Mouse (Mus musculus) gastrocnemius, adult 8-10 months (tissue): ENCODE data around the gene B3gnt2. TPM values are rescaled to one million over a fixed set of nuclear protein-coding genes. Genes with fewer than 3 reads are reported as not detected.

Experiments used
- DNase-seq, 2 experiments: peaks; one replicate each; pipeline ENCODE4 v3.0.0; 2022; ENCODE audit warnings: low spot score in 2 of 2
- total RNA-seq, 4 experiments: library from RNA; stranded (reverse); gene quantifications; 2 replicates each; pipeline ENCODE4 v1.2.4; 2022

Gene B3gnt2
- total RNA-seq, 4 experiments from 2014 or later = 1.0 to 1.7 (median 1.2) TPM

- DNase-seq = no peak
Observed at GRCm38 (mm10) chr11:22815877-22816276, 44.9 kb downstream of the B3gnt2 start.

GRCm38 (mm10) chr11:22815143-22815542 lies 45.6 kb downstream of the B3gnt2 start:
- no peak for DNase-seq

GRCm38 (mm10) chr11:22813921-22814704 lies 46.6 kb downstream of the B3gnt2 start:
- DNase-seq = no peak

- no peak for DNase-seq
Observed at GRCm38 (mm10) chr11:22813427-22813826, 47.3 kb downstream of the B3gnt2 start.

GRCm38 (mm10) chr11:22811413-22811812 lies 49.3 kb downstream of the B3gnt2 start:
- DNase-seq = no peak

- DNase-seq = no peak
Observed at GRCm38 (mm10) chr11:22809465-22810096, 51.2 kb downstream of the B3gnt2 start.

GRCm38 (mm10) chr11:22808040-22808439 lies 52.7 kb downstream of the B3gnt2 start:
- DNase-seq = no peak

GRCm38 (mm10) chr11:22805171-22805570 lies 55.6 kb downstream of the B3gnt2 start:
- DNase-seq = no peak

GRCm38 (mm10) chr11:22799987-22800424 lies 60.8 kb downstream of the B3gnt2 start:
- no peak for DNase-seq

GRCm38 (mm10) chr11:22798916-22799315 lies 61.8 kb downstream of the B3gnt2 start:
- no peak for DNase-seq

- DNase-seq = no peak
Observed at GRCm38 (mm10) chr11:22794734-22795133, 66.0 kb downstream of the B3gnt2 start.

GRCm38 (mm10) chr11:22793881-22794203 lies 66.9 kb downstream of the B3gnt2 start:
- DNase-seq = no peak

GRCm38 (mm10) chr11:22793176-22793880 lies 67.4 kb downstream of the B3gnt2 start:
- DNase-seq = no peak

GRCm38 (mm10) chr11:22792149-22792548 lies 68.6 kb downstream of the B3gnt2 start:
- no peak for DNase-seq

GRCm38 (mm10) chr11:22791726-22792125 lies 69.0 kb downstream of the B3gnt2 start:
- DNase-seq = no peak

- DNase-seq = no peak
Observed at GRCm38 (mm10) chr11:22787833-22788232, 72.9 kb downstream of the B3gnt2 start.

GRCm38 (mm10) chr11:22784477-22784876 lies 76.3 kb downstream of the B3gnt2 start:
- DNase-seq = no peak

GRCm38 (mm10) chr11:22782705-22783124 lies 78.0 kb downstream of the B3gnt2 start:
- DNase-seq = no peak

GRCm38 (mm10) chr11:22781190-22781589 lies 79.6 kb downstream of the B3gnt2 start:
- no peak for DNase-seq

GRCm38 (mm10) chr11:22780761-22781160 lies 80.0 kb downstream of the B3gnt2 start:
- no peak for DNase-seq

- no peak for DNase-seq
Observed at GRCm38 (mm10) chr11:22779821-22780551, 80.8 kb downstream of the B3gnt2 start.

- no peak for DNase-seq
Observed at GRCm38 (mm10) chr11:22778596-22778995, 82.2 kb downstream of the B3gnt2 start.
